Mouse (Mus musculus) olfactory bulb, adult 2 months (tissue): ENCODE data around the gene Rnf11.

Source experiments
- CTCF ChIP-seq: fragments of 200-500 bp; IDR thresholded peaks from 2 replicates; pipeline ENCODE4 v1.5.1; 2012; ENCODE audit warnings: low read depth, mild to moderate bottlenecking, low read length, moderate library complexity; ENCODE audit not compliant: insufficient read depth
- POLR2A ChIP-seq: fragments of 200-500 bp; IDR thresholded peaks from 2 replicates; pipeline ENCODE4 v1.6.1; 2012; ENCODE audit warnings: mild to moderate bottlenecking, low read depth, low read length, moderate library complexity; ENCODE audit not compliant: insufficient read depth

- no peak for TF ChIP-seq POLR2A
- TF ChIP-seq CTCF, result no peak
Measured at GRCm38 (mm10) chr4:109504885-109505284, 20.4 kb upstream of the Rnf11 start.
